11 mouse cellular contexts compared by ENCODE assay signal in genomic region chr3:89417131-89417530, GRCm38 (mm10). TPM values are rescaled to one million over a fixed set of nuclear protein-coding genes. Genes with fewer than 3 reads are reported as not detected.
DNase-seq lines count a peak whose midpoint lies in the region; ATAC-seq and TF ChIP-seq lines count a peak whose summit lies in the region.
"Had no signal": no experiment of that assay in that cellular context is flagged by ENCODE, and none has a peak within 500 bp of the region (broad histone marks: within the 10 kb centered on the region; RNA-seq: fewer than 3 reads in every experiment).

No protein-coding gene starts in this region.

- no peak for DNase-seq in kidney, postnatal 4 days
- DNase-seq in embryo, embryonic 10 days (ENCODE audit: low spot score), result no peak
- DNase-seq in natural killer cell, adult 2 months (ENCODE audit: low spot score in 2 of 2), result no peak
- no peak for DNase-seq in thymus, postnatal 10 days (ENCODE audit: low spot score in 2 of 2)
- DNase-seq: cerebellum, postnatal 10 days; kidney, adult 2 months had no signal

- peak overlapping the region; percentile 88 for H3K4me2 ChIP-seq in kidney, embryonic 16.5 days (replicated peaks; ENCODE audit: low read depth, low read length)
- peak overlapping the region; percentile 89 for H3K4me2 ChIP-seq in embryonic facial prominence, embryonic 13.5 days
- H3K4me2 ChIP-seq in intestine, postnatal 0 days (replicated peaks; ENCODE audit: low read depth), result peak overlapping the region; percentile 81
- H3K4me2 ChIP-seq in myocyte (ENCODE audit: low read depth), result peak overlapping the region; percentile 77

- peaks cover 30% of the 10 kb centered on the region for H3K4me1 ChIP-seq in kidney, embryonic 16.5 days (ENCODE audit: insufficient read depth, low read length)
- peaks cover 37% of the 10 kb centered on the region for H3K4me1 ChIP-seq in embryonic facial prominence, embryonic 13.5 days
- peaks cover 9% of the 10 kb centered on the region for H3K4me1 ChIP-seq in intestine, postnatal 0 days (replicated peaks; ENCODE audit: control insufficient read depth, insufficient read depth, low read length)

- no peak for TF ChIP-seq POLR2A in myocyte (IDR thresholded peaks at IDR 0.05; ENCODE audit: insufficient read length, low read depth)

- peak overlapping the region; percentile 62 for H3K4me3 ChIP-seq in kidney, embryonic 16.5 days (ENCODE audit: low read length)
- peak overlapping the region; percentile 52 for H3K4me3 ChIP-seq in embryonic facial prominence, embryonic 13.5 days
- H3K4me3 ChIP-seq in intestine, postnatal 0 days (ENCODE audit: low read depth, low read length), result peak overlapping the region; percentile 76
- H3K4me3 ChIP-seq in myocyte, result peak overlapping the region; percentile 63

- TF ChIP-seq CTCF in intestine, postnatal 0 days (IDR thresholded peaks at IDR 0.05; ENCODE audit: low read depth), result no peak

- 14% methylated on average over 2 of the region's 2 CpGs for WGBS in kidney, embryonic 16.5 days
- 27% methylated on average over 2 of the region's 2 CpGs for WGBS in embryonic facial prominence, embryonic 13.5 days
- 15% methylated on average over 2 of the region's 2 CpGs for WGBS in intestine, postnatal 0 days

- H3K27ac ChIP-seq in kidney, embryonic 16.5 days (ENCODE audit: low read length), result peak overlapping the region; percentile 100
- peak overlapping the region; percentile 86; the same call in 1 of the 2 replicates for H3K27ac ChIP-seq in embryonic facial prominence, embryonic 13.5 days
- H3K27ac ChIP-seq in intestine, postnatal 0 days (ENCODE audit: low read depth, low read length), result peak overlapping the region; percentile 97; the same call in 1 of the 2 replicates

- no peaks in the 10 kb centered on the region for H3K9me3 ChIP-seq in kidney, embryonic 16.5 days (ENCODE audit: low read length)
- H3K9me3 ChIP-seq in embryonic facial prominence, embryonic 13.5 days, result no peaks in the 10 kb centered on the region
- no peaks in the 10 kb centered on the region for H3K9me3 ChIP-seq in intestine, postnatal 0 days (ENCODE audit: control insufficient read depth)

- H3ac ChIP-seq in myocyte (ENCODE audit: control insufficient read depth, insufficient read length), result no peak overlapping the region

- H3K36me3 ChIP-seq in kidney, embryonic 16.5 days (ENCODE audit: insufficient read depth, low read length), result peaks cover 30% of the 10 kb centered on the region
- peaks cover 26% of the 10 kb centered on the region for H3K36me3 ChIP-seq in embryonic facial prominence, embryonic 13.5 days
- H3K36me3 ChIP-seq in intestine, postnatal 0 days (ENCODE audit: control insufficient read depth, insufficient read depth), result peaks cover 24% of the 10 kb centered on the region
- peaks cover 11% of the 10 kb centered on the region for H3K36me3 ChIP-seq in myocyte (ENCODE audit: control insufficient read depth, insufficient read depth)

- no peak for ATAC-seq in kidney, embryonic 16.5 days (ENCODE audit: low FRiP score, low TSS enrichment)
- ATAC-seq in embryonic facial prominence, embryonic 13.5 days (ENCODE audit: insufficient number of reproducible peaks, insufficient read depth, low FRiP score, low TSS enrichment, low read depth), result no peak
- no peak for ATAC-seq in intestine, postnatal 0 days
- ATAC-seq: Patski had no signal

- no peaks in the 10 kb centered on the region for H3K27me3 ChIP-seq in kidney, embryonic 16.5 days (ENCODE audit: insufficient read depth, low read length)
- H3K27me3 ChIP-seq in embryonic facial prominence, embryonic 13.5 days, result no peaks in the 10 kb centered on the region
- H3K27me3 ChIP-seq in intestine, postnatal 0 days (replicated peaks; ENCODE audit: control insufficient read depth, insufficient read depth, low read length), result no peaks in the 10 kb centered on the region
- no peaks in the 10 kb centered on the region for H3K27me3 ChIP-seq in myocyte (ENCODE audit: control insufficient read depth, insufficient read depth, insufficient read length)
- H3K27me3 ChIP-seq: Patski had no signal

- H3K79me2 ChIP-seq in myocyte (ENCODE audit: control insufficient read depth, insufficient read depth), result peaks cover 47% of the 10 kb centered on the region

- peak overlapping the region; percentile 79 for H3K9ac ChIP-seq in kidney, embryonic 16.5 days (replicated peaks; ENCODE audit: low read length)
- peak overlapping the region; percentile 72 for H3K9ac ChIP-seq in embryonic facial prominence, embryonic 13.5 days
- 0 out of 2 replicates have a peak overlapping the region, but pooled peaks have one; percentile 51 for H3K9ac ChIP-seq in intestine, postnatal 0 days (ENCODE audit: low read depth, low read length)

TF ChIP-seq in myocyte, 11 proteins besides CTCF, POLR2A, EP300 and RAD21:
- TF ChIP-seq USF1 (IDR thresholded peaks at IDR 0.05; ENCODE audit: low read depth), result no peak
- TF ChIP-seq E2F4 (IDR thresholded peaks at IDR 0.05; ENCODE audit: insufficient read depth), result no peak
- no peak for TF ChIP-seq MYOG (IDR thresholded peaks at IDR 0.05; ENCODE audit: control insufficient read depth in 1 of 3, insufficient read depth in 1 of 3, insufficient read length in 2 of 3, low read depth in 2 of 3)
- no peak for TF ChIP-seq TCF12 (IDR thresholded peaks at IDR 0.05; ENCODE audit: insufficient read depth, poor library complexity, severe bottlenecking)
- TF ChIP-seq MYOD1 (IDR thresholded peaks at IDR 0.05; ENCODE audit: control insufficient read depth in 1 of 3, insufficient read length in 2 of 3, low read depth in 2 of 3), result no peak
- TF ChIP-seq POLR2AphosphoS2 (IDR thresholded peaks at IDR 0.05; ENCODE audit: insufficient read length, low read depth), result no peak
- TF ChIP-seq TCF3 (IDR thresholded peaks at IDR 0.05; ENCODE audit: insufficient read length, low read depth), result no peak
- TF ChIP-seq CEBPB (IDR thresholded peaks at IDR 0.05; ENCODE audit: insufficient read depth, poor library complexity, severe bottlenecking), result no peak
- TF ChIP-seq MAX (IDR thresholded peaks at IDR 0.05; ENCODE audit: low read depth), result no peak
- TF ChIP-seq SRF (IDR thresholded peaks at IDR 0.05; ENCODE audit: control insufficient read depth, insufficient read length, low read depth), result no peak
- no peak for TF ChIP-seq REST (IDR thresholded peaks at IDR 0.05; ENCODE audit: insufficient read depth, insufficient read length)
TF ChIP-seq in myocyte: peak in this region for 0.

RNA-seq across cellular contexts. Expression of gene Cks1b, which starts 1.1 kb away (rescaled TPM):
- 483 and 495 TPM in 2 replicates for polyA plus RNA-seq in kidney, embryonic 16.5 days (2015; fragmentation: Nextera tagmentation; extraction: Ambion mirVana)
- polyA plus RNA-seq in embryonic facial prominence, embryonic 13.5 days (2015; fragmentation: Nextera tagmentation; extraction: Ambion mirVana), result 513 and 525 TPM in 2 replicates
- 106 and 118 TPM in 2 replicates for polyA plus RNA-seq in intestine, postnatal 0 days (2015; fragmentation: Nextera tagmentation; extraction: Ambion mirVana)
- 113 TPM for polyA plus RNA-seq in myocyte (2012; fragmentation: generic; extraction: Trizol)

RNA-seq across cellular contexts. Expression of gene Shc1, which starts 1.1 kb away (rescaled TPM):
- 115 and 118 TPM in 2 replicates for polyA plus RNA-seq in kidney, embryonic 16.5 days (2015; fragmentation: Nextera tagmentation; extraction: Ambion mirVana)
- polyA plus RNA-seq in embryonic facial prominence, embryonic 13.5 days (2015; fragmentation: Nextera tagmentation; extraction: Ambion mirVana), result 91.4 and 93.3 TPM in 2 replicates
- 43.4 and 48.6 TPM in 2 replicates for polyA plus RNA-seq in intestine, postnatal 0 days (2015; fragmentation: Nextera tagmentation; extraction: Ambion mirVana)
- polyA plus RNA-seq in myocyte (2012; fragmentation: generic; extraction: Trizol), result 95.5 TPM

RNA-seq across cellular contexts. Expression of gene Flad1, which starts 5.5 kb away (rescaled TPM):
- polyA plus RNA-seq in kidney, embryonic 16.5 days (2015; fragmentation: Nextera tagmentation; extraction: Ambion mirVana), result 35.0 and 39.3 TPM in 2 replicates
- 29.4 and 29.5 TPM in 2 replicates for polyA plus RNA-seq in embryonic facial prominence, embryonic 13.5 days (2015; fragmentation: Nextera tagmentation; extraction: Ambion mirVana)
- 29.2 and 32.1 TPM in 2 replicates for polyA plus RNA-seq in intestine, postnatal 0 days (2015; fragmentation: Nextera tagmentation; extraction: Ambion mirVana)
- polyA plus RNA-seq in myocyte (2012; fragmentation: generic; extraction: Trizol), result 19.8 TPM

RNA-seq across cellular contexts. Expression of gene Pygo2, which starts 12.9 kb away (rescaled TPM):
- polyA plus RNA-seq in kidney, embryonic 16.5 days (2015; fragmentation: Nextera tagmentation; extraction: Ambion mirVana), result 38.9 and 41.2 TPM in 2 replicates
- 47.8 and 50.5 TPM in 2 replicates for polyA plus RNA-seq in embryonic facial prominence, embryonic 13.5 days (2015; fragmentation: Nextera tagmentation; extraction: Ambion mirVana)
- 17.1 and 17.5 TPM in 2 replicates for polyA plus RNA-seq in intestine, postnatal 0 days (2015; fragmentation: Nextera tagmentation; extraction: Ambion mirVana)
- polyA plus RNA-seq in myocyte (2012; fragmentation: generic; extraction: Trizol), result 58.5 TPM

RNA-seq across cellular contexts. Expression of gene Lenep, which starts 14.5 kb away (rescaled TPM):
- polyA plus RNA-seq in kidney, embryonic 16.5 days (2015; fragmentation: Nextera tagmentation; extraction: Ambion mirVana), result 0.18 and 1.3 TPM in 2 replicates
- not detected in 2 replicates for polyA plus RNA-seq in embryonic facial prominence, embryonic 13.5 days (2015; fragmentation: Nextera tagmentation; extraction: Ambion mirVana)
- polyA plus RNA-seq in intestine, postnatal 0 days (2015; fragmentation: Nextera tagmentation; extraction: Ambion mirVana), result not detected in 2 replicates
- not detected for polyA plus RNA-seq in myocyte (2012; fragmentation: generic; extraction: Trizol)
- polyA plus RNA-seq: kidney, adult 2 months; Patski had no signal
